Mouse (Mus musculus) hindbrain, embryonic 16.5 days (tissue): ENCODE measurements at regions not wholly inside any gene's neighbourhood (a gene's known extent, or its start where the extent isn't known, plus 50 kb on each side); places are given as distances from the start of the nearest gene placed in this dataset.
"Not testable (repeated sequence)": the region's sequence is repeated elsewhere in the genome, so short reads cannot be mapped to it uniquely, and the experiment has no call there.

Experiments
- ATAC-seq: fragments of 200-750 bp; cut with Nextera tagmentation; 2 replicates; pipeline ENCODE4 v1.8.0; 2017; ENCODE audit warnings: moderate TSS enrichment, moderate library complexity
- H3K27ac ChIP-seq: fragments of 300-500 bp; sonication (generic); 2 replicates; pipeline ENCODE4 v1.5.1; 2014; ENCODE audit warnings: low read depth, mild to moderate bottlenecking, control low read depth, low read length, moderate library complexity
- H3K27me3 ChIP-seq: fragments of 300-500 bp; sonication (generic); replicated peaks from 2 replicates; pipeline ENCODE4 v1.6.1; 2014; ENCODE audit warnings: low read length; ENCODE audit not compliant: control insufficient read depth, insufficient read depth
- H3K36me3 ChIP-seq: fragments of 300-500 bp; sonication (generic); 2 replicates; pipeline ENCODE4 v1.6.1; 2014; ENCODE audit warnings: mild to moderate bottlenecking, low read length, moderate library complexity, mixed read lengths; ENCODE audit not compliant: control insufficient read depth, insufficient read depth
- H3K4me1 ChIP-seq: fragments of 300-500 bp; sonication (generic); 2 replicates; pipeline ENCODE4 v1.6.1; 2014; ENCODE audit warnings: low read depth, low read length; ENCODE audit not compliant: control insufficient read depth, insufficient read depth
- H3K4me2 ChIP-seq: fragments of 300-500 bp; sonication (generic); 2 replicates; pipeline ENCODE4 v1.6.1; 2014; ENCODE audit warnings: mild to moderate bottlenecking, low read length, control low read depth, moderate library complexity
- H3K4me3 ChIP-seq: fragments of 300-500 bp; sonication (generic); 2 replicates; pipeline ENCODE4 v1.5.1; 2014; ENCODE audit warnings: mild to moderate bottlenecking, low read length, control low read depth, moderate library complexity
- H3K9ac ChIP-seq: fragments of 300-500 bp; sonication (generic); 2 replicates; pipeline ENCODE4 v1.6.1; 2014; ENCODE audit warnings: low read depth, mild to moderate bottlenecking, control low read depth, low read length, moderate library complexity
- H3K9me3 ChIP-seq: fragments of 300-500 bp; sonication (generic); 2 replicates; pipeline ENCODE4 v1.6.1; 2014; ENCODE audit warnings: mild to moderate bottlenecking, low read length, moderate library complexity; ENCODE audit not compliant: control insufficient read depth
- WGBS: fragments of 180-500 bp; shearing (Covaris S2); extraction: QIAGEN DNeasy Blood & Tissue Kit; methylation state at CpG from one replicate; pipeline ENCODE4 v1.1.7; 2014; 5-methylcytosine and 5-hydroxymethylcytosine counted together

DNA sequence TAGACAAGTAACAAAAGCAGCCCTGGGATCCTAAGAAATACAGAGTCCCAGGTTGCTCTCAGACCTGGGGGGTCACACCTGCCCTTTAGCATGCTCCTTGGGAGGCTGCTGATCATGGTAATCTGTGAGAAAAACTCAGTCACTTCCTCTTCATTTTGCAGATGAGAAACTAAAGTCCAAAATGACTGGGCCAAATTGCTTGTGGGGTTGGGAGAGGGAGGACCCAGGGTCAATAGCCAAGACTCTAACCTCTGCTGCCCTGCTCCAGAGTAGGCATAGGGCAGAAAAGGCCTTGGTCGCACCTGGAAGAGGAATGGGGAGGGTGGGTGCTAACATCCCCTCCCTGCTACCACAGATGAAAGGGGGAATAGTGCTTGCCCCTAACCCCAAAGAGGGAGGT is 491.2 kb downstream of the Tns1 start:
- H3K4me3 ChIP-seq, result no peak overlapping the region
- no peaks in the 10 kb centered on the region for H3K4me1 ChIP-seq
- H3K27me3 ChIP-seq, result no peaks in the 10 kb centered on the region
- H3K9ac ChIP-seq, result no peak overlapping the region
- no peak overlapping the region for H3K4me2 ChIP-seq
- no peak overlapping the region for H3K27ac ChIP-seq
- 87% methylated on average over 1 of the region's 1 CpGs for whole genome bisulfite sequencing
- H3K36me3 ChIP-seq, result no peaks in the 10 kb centered on the region
- ATAC-seq, result no peak
- H3K9me3 ChIP-seq, result no peaks in the 10 kb centered on the region

DNA sequence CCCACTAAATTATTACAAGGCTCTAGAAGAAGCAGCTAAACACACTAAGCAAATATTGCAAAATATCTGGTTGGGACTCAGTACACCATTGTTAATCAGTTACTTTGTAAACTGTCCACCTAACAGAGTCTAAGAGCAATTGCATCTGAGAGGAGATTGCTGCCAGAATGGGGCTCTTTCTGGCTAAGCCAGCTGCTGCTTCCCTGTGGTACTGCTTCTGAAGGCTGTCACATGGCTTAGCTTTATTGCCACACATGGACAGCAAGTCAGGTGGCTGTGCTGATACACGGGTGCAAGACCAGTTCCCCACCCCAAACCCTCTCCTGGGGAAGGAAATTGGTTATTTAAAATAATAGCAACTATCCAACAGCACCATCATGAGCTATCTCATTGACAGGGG is 493.9 kb downstream of the Tns1 start:
- no peaks in the 10 kb centered on the region for H3K36me3 ChIP-seq
- no peaks in the 10 kb centered on the region for H3K4me1 ChIP-seq
- H3K27ac ChIP-seq, result no peak overlapping the region
- no peak overlapping the region for H3K4me2 ChIP-seq
- WGBS, result 54% methylated on average over 1 of the region's 1 CpGs
- no peaks in the 10 kb centered on the region for H3K9me3 ChIP-seq
- ATAC-seq, result no peak
- H3K27me3 ChIP-seq, result no peaks in the 10 kb centered on the region
- H3K4me3 ChIP-seq, result no peak overlapping the region
- no peak overlapping the region for H3K9ac ChIP-seq

DNA sequence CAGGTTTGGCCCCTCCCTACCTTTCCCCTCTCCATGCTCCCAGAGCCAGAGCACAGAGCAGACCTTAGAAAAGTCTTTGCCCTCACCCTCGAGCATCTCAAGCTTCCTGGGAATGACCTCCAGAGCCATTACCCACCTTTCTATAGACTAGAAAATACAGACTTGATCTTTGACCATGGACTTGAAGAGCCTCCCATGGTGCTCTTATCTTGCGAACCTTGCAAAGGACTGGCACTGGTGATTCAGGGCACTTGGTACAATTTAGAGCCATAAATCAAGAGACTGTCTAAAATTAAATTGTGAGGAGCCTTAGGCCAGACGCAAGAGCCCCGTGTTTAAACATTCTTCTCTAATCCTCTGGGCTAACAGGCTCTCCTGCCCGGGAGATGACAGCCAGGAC is 498.9 kb downstream of the Tns1 start:
- 89% methylated on average over 5 of the region's 5 CpGs for WGBS
- Histone ChIP-seq H3K9ac (no peak overlapping the region), H3K4me2 (no peak overlapping the region), H3K4me3 (no peak overlapping the region), H3K27me3 (no peaks in the 10 kb centered on the region), H3K27ac (no peak overlapping the region), H3K4me1 (no peaks in the 10 kb centered on the region), H3K9me3 (no peaks in the 10 kb centered on the region; the same call in 1 of the 2 replicates), H3K36me3 (no peaks in the 10 kb centered on the region)
- no peak for ATAC-seq

DNA sequence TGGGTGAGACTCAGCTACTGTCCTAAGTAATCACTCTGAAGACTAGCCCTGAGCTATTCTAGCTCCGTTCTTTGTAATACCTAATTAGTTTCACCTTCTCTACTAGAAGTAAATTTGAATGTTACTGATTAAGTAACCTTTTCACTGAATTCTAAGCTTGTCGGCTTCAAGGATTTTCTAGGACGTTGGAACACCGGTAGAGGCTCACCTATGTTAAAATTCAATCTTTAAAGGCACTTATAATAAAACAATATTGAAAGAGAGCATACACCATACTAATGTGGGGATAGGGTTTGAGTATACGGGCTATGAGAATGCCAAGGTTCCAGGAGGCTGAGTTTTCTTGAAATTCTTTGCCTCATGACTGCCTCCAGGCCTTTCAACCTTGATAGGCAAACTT is 503.1 kb downstream of the Tns1 start:
- H3K9me3 ChIP-seq, H3K27ac ChIP-seq, H3K9ac ChIP-seq, H3K4me3 ChIP-seq, H3K27me3 ChIP-seq, H3K4me2 ChIP-seq, H3K36me3 ChIP-seq, ATAC-seq, H3K4me1 ChIP-seq: not testable (repeated sequence)
- WGBS, result 85% methylated on average over 5 of the region's 5 CpGs

DNA sequence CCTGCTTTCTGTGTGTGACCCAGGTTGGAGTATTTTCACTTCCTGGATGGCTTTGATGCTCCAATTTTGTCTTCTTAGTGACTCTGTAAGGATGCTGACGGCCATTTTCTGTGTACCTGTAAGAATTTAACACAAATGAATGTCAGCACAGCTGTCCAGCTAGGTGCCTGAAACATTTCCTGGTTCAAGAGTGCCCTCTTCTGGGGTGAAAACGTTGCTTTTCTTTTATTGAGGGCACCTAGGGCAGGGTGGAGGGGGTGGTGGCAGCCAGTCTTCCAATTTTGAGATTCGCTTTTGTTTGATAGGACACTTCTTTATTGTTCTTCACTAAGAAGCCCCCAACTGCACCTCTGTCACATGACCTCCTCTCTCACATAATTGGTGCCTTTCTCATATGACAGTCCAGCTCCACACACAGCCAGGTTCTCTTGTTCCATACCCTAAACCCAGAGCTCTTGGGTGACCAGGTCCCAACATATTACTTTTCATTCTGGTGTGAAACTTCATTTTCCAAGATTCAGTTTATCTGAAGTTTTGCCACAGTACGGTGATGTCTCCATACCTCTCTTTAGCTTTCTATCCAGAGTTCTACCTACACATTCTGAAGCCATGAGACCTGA is 505.6 kb downstream of the Tns1 start:
- Histone ChIP-seq H3K27me3 (no peaks in the 10 kb centered on the region), H3K4me2 (no peak overlapping the region), H3K9me3 (no peaks in the 10 kb centered on the region), H3K4me1 (no peaks in the 10 kb centered on the region), H3K4me3 (no peak overlapping the region), H3K36me3 (no peaks in the 10 kb centered on the region), H3K9ac (no peak overlapping the region), H3K27ac (no peak overlapping the region)
- peak; percentile 70 for ATAC-seq
- 45% methylated on average over 4 of the region's 4 CpGs for WGBS

DNA sequence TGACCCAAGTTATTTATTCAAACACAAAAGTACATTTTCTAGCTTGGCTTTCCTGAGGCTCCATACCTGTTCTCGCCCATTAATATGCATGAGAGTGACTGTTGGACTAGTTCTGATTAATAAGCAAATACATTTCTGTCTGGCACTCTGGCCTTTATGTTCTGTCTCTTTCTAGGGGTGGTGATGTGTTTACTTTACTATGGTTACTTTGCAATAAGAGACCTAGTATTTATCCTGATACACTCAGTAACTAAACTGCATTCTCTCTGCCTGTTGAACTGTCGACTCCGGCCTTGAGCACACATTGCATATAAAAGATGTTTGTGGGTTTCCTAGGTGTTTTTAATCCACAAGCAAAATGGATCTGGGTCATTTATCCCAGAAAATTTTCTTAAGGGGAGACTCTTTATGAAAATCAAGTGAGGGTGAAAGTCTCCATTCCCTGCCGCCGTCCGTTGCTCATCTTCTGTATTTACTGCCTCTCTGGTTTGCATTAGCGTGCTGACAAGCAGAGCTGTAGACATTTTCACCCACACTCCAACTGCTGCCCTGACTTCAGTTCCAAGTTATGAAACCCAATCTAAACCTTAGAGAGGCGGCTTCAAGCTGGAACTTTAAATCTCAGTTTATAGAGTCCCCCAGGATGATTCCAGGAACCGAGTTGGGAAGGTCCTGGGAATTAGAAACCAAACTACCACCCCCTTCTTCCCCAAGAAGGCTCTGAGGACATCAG is 530.4 kb downstream of the Tns1 start:
- WGBS, result 86% methylated on average over 9 of the region's 9 CpGs
- no peak overlapping the region for H3K27ac ChIP-seq

DNA sequence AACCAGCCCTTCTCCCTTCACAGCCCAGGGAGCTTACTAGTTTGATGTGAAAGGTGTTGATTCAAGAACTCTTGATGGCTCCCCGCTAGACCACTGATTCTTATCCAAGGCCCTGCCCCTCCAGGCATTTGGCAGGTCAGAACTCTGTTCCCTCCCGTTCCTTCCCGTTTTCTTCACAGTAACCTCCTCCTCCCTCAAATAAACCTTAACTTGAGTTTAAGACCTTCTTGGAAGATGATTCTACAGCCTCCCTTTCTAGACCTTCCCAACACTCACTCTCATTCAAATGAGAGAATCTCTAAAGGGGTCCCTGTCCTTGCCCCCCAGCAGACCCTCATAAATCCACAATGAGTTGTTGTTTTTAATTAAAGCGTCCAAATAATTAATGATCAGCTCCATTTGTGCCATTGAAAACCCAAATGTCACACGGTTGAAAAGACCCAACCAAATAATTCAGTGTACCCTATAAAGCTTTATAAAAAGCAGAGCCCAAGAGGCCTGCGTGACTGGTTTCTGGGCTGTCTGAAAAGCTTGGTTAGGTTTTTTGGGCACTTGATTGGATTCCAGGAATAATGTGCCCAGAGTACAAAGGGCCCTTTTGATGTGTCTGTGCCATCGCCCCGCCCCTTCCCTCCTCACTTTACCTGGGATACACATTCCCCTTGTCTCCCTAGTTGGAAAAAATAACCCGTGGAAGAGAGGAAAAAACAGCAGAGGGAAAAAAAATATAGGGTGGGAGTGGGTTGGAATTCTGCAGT is 532.7 kb downstream of the Tns1 start:
- no peak overlapping the region for H3K4me2 ChIP-seq
- no peaks in the 10 kb centered on the region for H3K4me1 ChIP-seq
- peak; percentile 58; the same call in 1 of the 2 replicates for ATAC-seq
- WGBS, result 48% methylated on average over 9 of the region's 9 CpGs
- H3K27me3 ChIP-seq, result no peaks in the 10 kb centered on the region
- H3K4me3 ChIP-seq, result no peak overlapping the region
- no peak overlapping the region for H3K9ac ChIP-seq
- H3K27ac ChIP-seq, result no peak overlapping the region
- H3K9me3 ChIP-seq, result no peaks in the 10 kb centered on the region
- no peaks in the 10 kb centered on the region for H3K36me3 ChIP-seq

More for the DNA sequence above, 530.4 kb downstream of the Tns1 start:
- no peak overlapping the region for H3K4me2 ChIP-seq
- no peak overlapping the region for H3K4me3 ChIP-seq
- H3K36me3 ChIP-seq, result no peaks in the 10 kb centered on the region
- H3K4me1 ChIP-seq, result no peaks in the 10 kb centered on the region
- no peak for ATAC-seq
- H3K9me3 ChIP-seq, result no peaks in the 10 kb centered on the region
- H3K27me3 ChIP-seq, result no peaks in the 10 kb centered on the region
- H3K9ac ChIP-seq, result no peak overlapping the region

DNA sequence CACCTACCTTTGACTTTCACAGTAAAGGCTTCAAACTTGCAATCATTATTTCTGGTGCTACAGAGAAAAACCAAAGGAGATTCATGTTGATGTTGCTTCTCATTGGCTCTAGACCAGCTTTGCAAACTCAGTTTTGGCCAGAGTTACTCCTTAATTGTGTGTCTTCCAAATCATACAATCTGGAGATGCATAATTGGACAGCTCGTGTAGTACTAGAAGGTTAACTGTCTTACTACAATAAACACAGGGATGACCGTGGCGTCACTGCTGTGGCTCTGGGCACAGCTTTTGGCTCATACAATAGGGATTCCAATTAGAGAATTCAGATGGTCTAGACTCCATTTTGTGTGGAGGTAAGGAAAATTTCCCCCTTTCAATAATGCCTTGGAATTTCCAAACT is 544.6 kb downstream of the Tns1 start:
- no peak overlapping the region for H3K27ac ChIP-seq
- no peak for ATAC-seq
- no peak overlapping the region for H3K4me2 ChIP-seq
- no peak overlapping the region for H3K9ac ChIP-seq
- WGBS, result 84% methylated on average over 3 of the region's 3 CpGs
- H3K4me3 ChIP-seq, result no peak overlapping the region
- H3K9me3 ChIP-seq, result no peaks in the 10 kb centered on the region
- no peaks in the 10 kb centered on the region for H3K36me3 ChIP-seq
- no peaks in the 10 kb centered on the region for H3K27me3 ChIP-seq
- H3K4me1 ChIP-seq, result no peaks in the 10 kb centered on the region

DNA sequence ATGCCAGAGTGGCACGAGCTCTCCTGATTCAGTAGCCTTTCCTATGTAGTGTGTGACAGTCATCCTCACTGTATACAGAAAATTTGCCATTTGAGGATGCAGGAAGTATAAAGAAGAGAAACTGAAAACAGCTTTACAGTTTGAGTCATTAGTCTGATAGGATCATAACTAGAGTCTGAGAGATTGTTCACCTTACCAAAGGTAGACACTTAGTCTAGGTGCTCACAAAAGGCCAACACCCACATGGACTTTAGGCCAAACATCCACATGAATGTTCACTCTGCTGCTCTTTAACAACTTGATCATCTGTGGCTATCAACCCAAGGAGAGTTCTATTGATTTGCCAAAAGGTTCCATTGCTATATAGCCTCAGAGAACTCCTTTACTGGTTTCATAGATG is 547.2 kb downstream of the Tns1 start:
- no peaks in the 10 kb centered on the region for H3K27me3 ChIP-seq
- H3K4me3 ChIP-seq, result no peak overlapping the region
- no peaks in the 10 kb centered on the region for H3K36me3 ChIP-seq
- H3K4me1 ChIP-seq, result no peaks in the 10 kb centered on the region
- no peaks in the 10 kb centered on the region for H3K9me3 ChIP-seq
- ATAC-seq, result no peak
- no peak overlapping the region for H3K27ac ChIP-seq
- no peak overlapping the region for H3K4me2 ChIP-seq
- WGBS, result 89% methylated on average over 1 of the region's 1 CpGs
- no peak overlapping the region for H3K9ac ChIP-seq
